Mouse (Mus musculus) small intestine, adult 2 months (tissue): Measurements from ENCODE around the gene Pmepa1.

Experiments
- CTCF ChIP-seq: fragments of 200-500 bp; IDR thresholded peaks from 2 replicates; pipeline ENCODE4 v1.5.1; 2012; ENCODE audit warnings: low read depth, mild to moderate bottlenecking, control low read depth, inconsistent platforms, low read length, moderate library complexity, mixed read lengths; ENCODE audit not compliant: insufficient replicate concordance, insufficient read length; ENCODE audit errors: extremely low read depth
- POLR2A ChIP-seq: fragments of 200-500 bp; IDR thresholded peaks from 2 replicates; pipeline ENCODE4 v1.6.1; 2012; ENCODE audit warnings: low read depth, mild to moderate bottlenecking, control low read depth, inconsistent platforms, low read length, moderate library complexity

GRCm38 (mm10) chr2:173174569-173174968 lies 101.8 kb downstream of the Pmepa1 start:
- TF ChIP-seq CTCF (no peak), POLR2A (no peak)
